Mouse (Mus musculus): ENCODE results near the gene Tmem95. TPM values are rescaled to one million over a fixed set of nuclear protein-coding genes. Genes with fewer than 3 reads are reported as not detected.
"Not testable (repeated sequence)": the region's sequence is repeated elsewhere in the genome, so short reads cannot be mapped to it uniquely, and the experiment has no call there.

Tmem95 gene
- total RNA-seq (2018; cell fraction: chromatin; rRNA removed), result not detected
- total RNA-seq (2018; cell fraction: cytosol; rRNA removed), result not detected
- total RNA-seq (2018; cell fraction: nucleus; rRNA removed), result not detected
- polyA plus RNA-seq (2018), result not detected in 3 replicates

- Histone ChIP-seq H3K27ac (no peak within 1 kb of the TSS), H3K79me2 (ENCODE audit: inconsistent target) (peaks cover 16% of the 10 kb centered on the region), H3K4me3 (ENCODE audit: inconsistent target) (no peak within 1 kb of the TSS), H3K36me3 (ENCODE audit: inconsistent target) (no peaks in the 10 kb centered on the region)
- 90% methylated on average over 11 of the region's 11 CpGs for WGBS (ENCODE audit: missing documents)
Measured at GRCm38 (mm10) chr11:69877878-69878277, at the start of gene Tmem95. TSS of gene Tmem95 (minus strand) at chr11:69878018.

GRCm38 (mm10) chr11:69927501-69927900 lies 49.7 kb upstream of the Tmem95 start:
- no peak overlapping the region for H3K4me3 ChIP-seq (ENCODE audit: inconsistent target)
- H3K79me2 ChIP-seq (ENCODE audit: inconsistent target), result no peaks in the 10 kb centered on the region
- H3K36me3 ChIP-seq (ENCODE audit: inconsistent target), result no peaks in the 10 kb centered on the region
- WGBS (ENCODE audit: missing documents), result 95% methylated on average over 2 of the region's 2 CpGs
- H3K27ac ChIP-seq, result no peak overlapping the region

- H3K79me2 ChIP-seq (ENCODE audit: inconsistent target), result peaks cover 25% of the 10 kb centered on the region
- H3K36me3 ChIP-seq (ENCODE audit: inconsistent target), result peaks cover 10% of the 10 kb centered on the region; the same call in 1 of the 2 replicates
- WGBS (ENCODE audit: missing documents), result 80% methylated on average over 3 of the region's 3 CpGs
- H3K4me3 ChIP-seq (ENCODE audit: inconsistent target), result peak overlapping the region; percentile 67; the same call in 1 of the 2 replicates
- peak overlapping the region; percentile 85 for H3K27ac ChIP-seq
Measured at GRCm38 (mm10) chr11:69922796-69923195, 45.0 kb upstream of the Tmem95 start.

GRCm38 (mm10) chr11:69922012-69922756 lies 44.4 kb upstream of the Tmem95 start:
- peak overlapping the region; percentile 67 for H3K4me3 ChIP-seq (ENCODE audit: inconsistent target)
- 9% methylated on average over 12 of the region's 12 CpGs for WGBS (ENCODE audit: missing documents)
- H3K79me2 ChIP-seq (ENCODE audit: inconsistent target), result peaks cover 31% of the 10 kb centered on the region
- peak overlapping the region; percentile 85 for H3K27ac ChIP-seq
- peaks cover 15% of the 10 kb centered on the region; the same call in 1 of the 2 replicates for H3K36me3 ChIP-seq (ENCODE audit: inconsistent target)

- Histone ChIP-seq H3K27ac (peak within 1 kb of the TSS; percentile 85), H3K36me3 (ENCODE audit: inconsistent target) (peaks cover 24% of the 10 kb centered on the region), H3K79me2 (ENCODE audit: inconsistent target) (peaks cover 39% of the 10 kb centered on the region), H3K4me3 (ENCODE audit: inconsistent target) (peak within 1 kb of the TSS; percentile 86)
- WGBS (ENCODE audit: missing documents), result under 1% methylated on average over 78 of the region's 78 CpGs
Measured at GRCm38 (mm10) chr11:69921114-69922011, 43.5 kb upstream of the Tmem95 start, which contains the start of gene Eif5a. TSS of gene Eif5a (minus strand) at chr11:69921958.

- WGBS (ENCODE audit: missing documents), result under 1% methylated on average over 42 of the region's 65 CpGs
- Histone ChIP-seq H3K79me2 (ENCODE audit: inconsistent target) (peaks cover 48% of the 10 kb centered on the region), H3K36me3 (ENCODE audit: inconsistent target) (peaks cover 33% of the 10 kb centered on the region), H3K27ac (peak overlapping the region; percentile 77), H3K4me3 (ENCODE audit: inconsistent target) (peak overlapping the region; percentile 86)
Measured at GRCm38 (mm10) chr11:69920266-69921031, 42.6 kb upstream of the Tmem95 start.

- Histone ChIP-seq H3K79me2 (ENCODE audit: inconsistent target) (peaks cover 55% of the 10 kb centered on the region), H3K36me3 (ENCODE audit: inconsistent target) (peaks cover 33% of the 10 kb centered on the region), H3K27ac (peak overlapping the region; percentile 77), H3K4me3 (ENCODE audit: inconsistent target) (peak overlapping the region; percentile 86)
- WGBS (ENCODE audit: missing documents), result 1% methylated on average over 17 of the region's 17 CpGs
Measured at GRCm38 (mm10) chr11:69919661-69920265, 41.9 kb upstream of the Tmem95 start.

- H3K27ac ChIP-seq, result peak overlapping the region; percentile 77
- H3K79me2 ChIP-seq (ENCODE audit: inconsistent target), result peaks cover 61% of the 10 kb centered on the region
- peaks cover 33% of the 10 kb centered on the region for H3K36me3 ChIP-seq (ENCODE audit: inconsistent target)
- peak overlapping the region; percentile 86 for H3K4me3 ChIP-seq (ENCODE audit: inconsistent target)
- 34% methylated on average over 9 of the region's 9 CpGs for WGBS (ENCODE audit: missing documents)
Measured at GRCm38 (mm10) chr11:69919053-69919452, 41.2 kb upstream of the Tmem95 start.

- Histone ChIP-seq H3K27ac (no peak overlapping the region), H3K79me2 (ENCODE audit: inconsistent target) (peaks cover 61% of the 10 kb centered on the region), H3K36me3 (ENCODE audit: inconsistent target) (peaks cover 33% of the 10 kb centered on the region), H3K4me3 (ENCODE audit: inconsistent target) (no peak overlapping the region)
- 68% methylated on average over 5 of the region's 5 CpGs for WGBS (ENCODE audit: missing documents)
Measured at GRCm38 (mm10) chr11:69918118-69918517, 40.3 kb upstream of the Tmem95 start.

- H3K27ac ChIP-seq, result no peak overlapping the region
- WGBS (ENCODE audit: missing documents), result 78% methylated on average over 8 of the region's 8 CpGs
- H3K79me2 ChIP-seq (ENCODE audit: inconsistent target), result peaks cover 61% of the 10 kb centered on the region
- H3K36me3 ChIP-seq (ENCODE audit: inconsistent target), result peaks cover 34% of the 10 kb centered on the region
- no peak overlapping the region for H3K4me3 ChIP-seq (ENCODE audit: inconsistent target)
Measured at GRCm38 (mm10) chr11:69917379-69917948, 39.6 kb upstream of the Tmem95 start.

GRCm38 (mm10) chr11:69916652-69917378 lies 39.0 kb upstream of the Tmem95 start:
- not testable (repeated sequence) for H3K27ac ChIP-seq; H3K4me3 ChIP-seq (ENCODE audit: inconsistent target)
- H3K79me2 ChIP-seq (ENCODE audit: inconsistent target), result peaks cover 61% of the 10 kb centered on the region
- WGBS (ENCODE audit: missing documents), result 72% methylated on average over 3 of the region's 7 CpGs
- peaks cover 40% of the 10 kb centered on the region for H3K36me3 ChIP-seq (ENCODE audit: inconsistent target)

GRCm38 (mm10) chr11:69915667-69916627 lies 38.1 kb upstream of the Tmem95 start:
- H3K79me2 ChIP-seq (ENCODE audit: inconsistent target), result peaks cover 61% of the 10 kb centered on the region
- H3K27ac ChIP-seq, result no peak overlapping the region
- peaks cover 48% of the 10 kb centered on the region for H3K36me3 ChIP-seq (ENCODE audit: inconsistent target)
- WGBS (ENCODE audit: missing documents), result 78% methylated on average over 5 of the region's 5 CpGs
- H3K4me3 ChIP-seq (ENCODE audit: inconsistent target), result no peak overlapping the region

Data from macrophage (primary cell).